Mouse (Mus musculus) spleen, postnatal 10 days (tissue): ENCODE data around the gene Rbmy.
"Not testable (repeated sequence)": the region's sequence is repeated elsewhere in the genome, so short reads cannot be mapped to it uniquely, and the experiment has no call there.

Source experiments
- DNase-seq, 2 experiments: peaks; one replicate each; pipeline ENCODE4 v3.0.0; 2021 to 2022; ENCODE audit warnings: low spot score in 2 of 2

Rbmy gene

GRCm38 (mm10) chrY:2830380-2830779, at the start of gene Rbmy, which contains the start of gene Gm10256:
Rbmy (plus strand) TSS chrY:2830680.
Gm10256 (plus strand) TSS chrY:2830699.
- DNase-seq, result not testable (repeated sequence)

DNA sequence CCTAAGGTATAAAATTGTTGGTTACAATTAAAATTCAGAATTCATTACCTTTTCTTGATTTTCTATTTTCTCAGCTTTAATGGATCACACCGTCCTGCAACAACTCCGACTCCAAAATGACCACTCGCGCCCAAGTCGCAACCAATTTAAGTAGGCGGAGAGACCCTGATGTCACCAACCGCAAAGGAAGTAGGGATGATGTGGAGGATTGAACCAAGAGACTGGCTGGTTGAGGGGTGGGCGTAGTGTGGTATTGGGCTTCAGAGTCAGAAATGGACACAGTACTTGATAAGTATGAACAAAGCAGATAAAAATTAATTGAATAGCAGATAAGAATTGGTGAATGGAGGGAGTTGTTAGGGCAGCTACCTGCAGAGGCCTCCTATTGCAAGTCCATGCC, 34.4 kb upstream of the Rbmy start, which contains the start of gene Gm4064:
Gene Gm4064, minus strand, starts transcription at position 101 of the 400 bp plus-strand sequence.
- DNase-seq, result not testable (repeated sequence)
